Mouse (Mus musculus): ENCODE results near the gene Pard3b.

DNA sequence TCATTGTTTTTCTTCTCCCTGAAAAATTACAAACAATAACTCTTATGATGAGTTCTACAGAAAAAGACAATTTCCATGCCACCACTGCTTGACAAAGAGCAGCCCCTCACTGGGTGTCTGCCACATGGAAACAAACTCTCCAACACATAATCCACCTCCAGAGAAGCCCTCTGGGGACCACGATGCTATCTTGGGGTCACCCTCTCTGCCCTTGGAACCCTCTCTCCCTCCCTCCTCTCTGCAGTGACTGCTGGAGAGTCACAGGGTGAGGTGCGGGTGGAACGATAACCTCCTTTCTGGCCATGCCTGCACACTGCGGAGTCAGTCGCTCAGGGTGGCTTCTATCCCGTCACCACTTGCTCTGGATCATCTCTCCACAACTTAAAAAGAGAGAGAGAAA is 996.6 kb downstream of the Pard3b start:
- TF ChIP-seq CTCF (conservative IDR thresholded peaks at IDR 0.05; ENCODE audit: low read length) (no peak), POU5F1 (IDR thresholded peaks at IDR 0.05; ENCODE audit: borderline replicate concordance, low read length) (no peak)
